Mouse (Mus musculus) kidney, adult 2 months (tissue): ENCODE measurements at regions not wholly inside any gene's neighbourhood (a gene's known extent, or its start where the extent isn't known, plus 50 kb on each side); places are given as distances from the start of the nearest gene placed in this dataset.

Source experiments
- CTCF ChIP-seq: fragments of 200-500 bp; conservative IDR thresholded peaks from 2 replicates; pipeline ENCODE4 v1.5.1; 2011; ENCODE audit warnings: low read depth, mild to moderate bottlenecking, control low read depth, low read length, moderate library complexity, mixed read lengths; ENCODE audit not compliant: insufficient read depth, insufficient read length
- POLR2A ChIP-seq: fragments of 200-500 bp; IDR thresholded peaks from one replicate; pipeline ENCODE4 v1.6.1; 2011; ENCODE audit warnings: low read depth, low read length, control low read depth

- TF ChIP-seq POLR2A (no peak), CTCF (peak; percentile 82)
Measured at GRCm38 (mm10) chr16:25064538-25064937, 222.1 kb upstream of the Tprg start.
